In the genomic region with DNA sequence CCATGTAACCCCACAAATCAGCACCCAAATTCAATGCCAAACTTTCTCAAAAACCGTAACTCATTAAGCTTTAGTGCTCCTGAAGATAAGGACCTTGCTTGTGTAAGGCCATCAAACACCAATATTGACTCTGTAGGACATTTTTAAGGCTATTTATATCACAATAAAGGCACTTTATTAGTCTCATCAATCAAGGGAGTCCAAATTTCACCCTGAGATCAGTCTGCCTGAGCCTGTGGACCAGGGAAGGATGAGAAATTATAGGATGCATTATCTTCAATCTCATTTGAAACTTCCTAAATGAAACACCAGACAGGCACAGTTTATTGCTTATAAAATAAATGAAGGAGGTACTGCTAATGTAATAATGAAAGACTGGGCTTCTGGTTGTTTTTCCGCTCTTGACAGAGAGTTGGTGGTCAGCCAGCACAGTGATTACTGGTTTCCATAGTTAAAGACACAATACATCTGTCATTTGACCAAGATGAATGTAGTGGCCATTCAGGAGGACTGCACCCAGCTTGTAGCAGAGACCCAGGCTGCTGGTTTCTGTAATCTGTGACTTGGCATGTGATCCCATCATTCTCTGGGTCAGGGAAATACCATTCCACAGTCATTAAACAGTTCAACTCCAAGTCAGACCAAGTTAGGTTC, we compare ENCODE assay signal across 13 mouse cellular contexts.
A peak's percentile ranks its signal among the peaks of the same experiment; 100 is the strongest.
DNase-seq lines count a peak whose midpoint lies in the region; ATAC-seq and TF ChIP-seq lines count a peak whose summit lies in the region.
"Had no signal": no experiment of that assay in that cellular context is flagged by ENCODE, and none has a peak within 500 bp of the region (broad histone marks: within the 10 kb centered on the region; RNA-seq: fewer than 3 reads in every experiment).

No protein-coding gene starts in this region.

- H3K36me3 ChIP-seq in heart, embryonic 11.5 days (ENCODE audit: control insufficient read depth, insufficient read depth, low read length) = no peaks in the 10 kb centered on the region
- H3K36me3 ChIP-seq in kidney, adult 2 months (ENCODE audit: control insufficient read depth, insufficient read depth, low read length) = no peaks in the 10 kb centered on the region
- no peaks in the 10 kb centered on the region for H3K36me3 ChIP-seq in hindbrain, embryonic 13.5 days
- H3K36me3 ChIP-seq: lung, embryonic 15.5 days had no signal

- H3K9ac ChIP-seq in heart, embryonic 11.5 days (ENCODE audit: low read depth, low read length) = no peak overlapping the region
- no peak overlapping the region for H3K9ac ChIP-seq in hindbrain, embryonic 13.5 days
- H3K9ac ChIP-seq: lung, embryonic 15.5 days had no signal

- no peak for ATAC-seq in heart, embryonic 11.5 days (replicated peaks; ENCODE audit: insufficient number of reproducible peaks, low FRiP score, low TSS enrichment)
- ATAC-seq in hindbrain, embryonic 13.5 days (ENCODE audit: low FRiP score) = peak; percentile 75; the same call in 1 of the 2 replicates
- ATAC-seq: activated CD4-positive, CD25-positive, alpha-beta regulatory T cell, adult 4 months; CD4-positive, CD25-positive, alpha-beta regulatory T cell, adult 4 months had no signal

- H3K27me3 ChIP-seq in heart, embryonic 11.5 days (ENCODE audit: control insufficient read depth, insufficient read depth, low read length) = no peaks in the 10 kb centered on the region
- no peaks in the 10 kb centered on the region for H3K27me3 ChIP-seq in kidney, adult 2 months (replicated peaks; ENCODE audit: control insufficient read depth, insufficient read depth, low read length)
- no peaks in the 10 kb centered on the region for H3K27me3 ChIP-seq in hindbrain, embryonic 13.5 days
- H3K27me3 ChIP-seq: lung, embryonic 15.5 days had no signal

- no peaks in the 10 kb centered on the region for H3K9me3 ChIP-seq in heart, embryonic 11.5 days (replicated peaks; ENCODE audit: control insufficient read depth, low read length)
- no peaks in the 10 kb centered on the region for H3K9me3 ChIP-seq in hindbrain, embryonic 13.5 days
- H3K9me3 ChIP-seq: lung, embryonic 15.5 days had no signal

- no peak for TF ChIP-seq POLR2A in kidney, adult 2 months (IDR thresholded peaks at IDR 0.05; ENCODE audit: low read depth, low read length)

- no peak overlapping the region for H3K4me3 ChIP-seq in heart, embryonic 11.5 days (ENCODE audit: low read depth, low read length)
- no peak overlapping the region for H3K4me3 ChIP-seq in kidney, adult 2 months (ENCODE audit: insufficient read depth, low read depth, low read length)
- H3K4me3 ChIP-seq in hindbrain, embryonic 13.5 days = no peak overlapping the region
- H3K4me3 ChIP-seq: lung, embryonic 15.5 days had no signal

- peak; percentile 9 to 20 for DNase-seq in heart, postnatal 10 days
- peak; percentile 55 for DNase-seq in kidney, postnatal 4 days
- no peak for DNase-seq in kidney, adult 2 months
- DNase-seq in Muller cell, postnatal 12 days (ENCODE audit: inconsistent ontology term) = peak; percentile 25
- no peak for DNase-seq in adrenal gland, adult 2 months
- DNase-seq: cerebellum, adult 18-20 months; heart, postnatal 36 days; thymus, postnatal 25 days had no signal

- H3K27ac ChIP-seq in heart, embryonic 11.5 days (ENCODE audit: low read depth, low read length) = no peak overlapping the region
- no peak overlapping the region for H3K27ac ChIP-seq in kidney, adult 2 months (ENCODE audit: insufficient read depth, low read depth, low read length)
- H3K27ac ChIP-seq in hindbrain, embryonic 13.5 days = no peak overlapping the region
- H3K27ac ChIP-seq: lung, embryonic 15.5 days had no signal

- intact Hi-C loops in heart, postnatal 10 days (cut with DNase I) = loop anchor here (5.0 kb wide), 1 partner anchor 148 kb away; no protein-coding TSS in a partner anchor

- H3K4me2 ChIP-seq in heart, embryonic 11.5 days = no peak overlapping the region
- H3K4me2 ChIP-seq in hindbrain, embryonic 13.5 days = no peak overlapping the region
- H3K4me2 ChIP-seq: lung, embryonic 15.5 days had no signal

- no peaks in the 10 kb centered on the region for H3K4me1 ChIP-seq in heart, embryonic 11.5 days (ENCODE audit: control insufficient read depth, insufficient read depth, low read length)
- no peaks in the 10 kb centered on the region for H3K4me1 ChIP-seq in kidney, adult 2 months (ENCODE audit: control insufficient read depth, insufficient read depth, low read length)
- peaks cover 3% of the 10 kb centered on the region; the same call in 1 of the 2 replicates for H3K4me1 ChIP-seq in hindbrain, embryonic 13.5 days (replicated peaks)
- H3K4me1 ChIP-seq: lung, embryonic 15.5 days had no signal

- TF ChIP-seq CTCF in kidney, adult 2 months (conservative IDR thresholded peaks at IDR 0.05; ENCODE audit: insufficient read depth, insufficient read length, low read depth, low read length) = no peak

- 68% methylated on average over 2 of the region's 2 CpGs for WGBS in heart, embryonic 11.5 days (ENCODE audit: insufficient replicate concordance)
- 79% methylated on average over 2 of the region's 2 CpGs for WGBS in kidney, adult 2 months
- WGBS in hindbrain, embryonic 13.5 days = 47% methylated on average over 2 of the region's 2 CpGs

Comparison
In these comparisons a context has a peak if more than half of its experiments do, and no peak if none do; other contexts are left out.
1. DNase-seq: peak in heart, postnatal 10 days (2 of 2), kidney, postnatal 4 days (2 of 2) and Muller cell, postnatal 12 days (single experiment); none in kidney, adult 2 months (single experiment) and adrenal gland, adult 2 months (single experiment).